Mouse (Mus musculus) cerebellum, adult 2 months (tissue): ENCODE results near the gene Cep85l.

Experiments
- CTCF ChIP-seq: fragments of 200-500 bp; IDR thresholded peaks from 2 replicates; pipeline ENCODE4 v1.5.1; 2011; ENCODE audit warnings: low read depth, mild to moderate bottlenecking, control low read depth, low read length, moderate library complexity, borderline replicate concordance; ENCODE audit not compliant: insufficient read depth
- POLR2A ChIP-seq: fragments of 200-500 bp; IDR thresholded peaks from 2 replicates; pipeline ENCODE4 v1.6.1; 2011; ENCODE audit warnings: low read length, control low read depth, borderline replicate concordance; ENCODE audit not compliant: insufficient read depth

DNA sequence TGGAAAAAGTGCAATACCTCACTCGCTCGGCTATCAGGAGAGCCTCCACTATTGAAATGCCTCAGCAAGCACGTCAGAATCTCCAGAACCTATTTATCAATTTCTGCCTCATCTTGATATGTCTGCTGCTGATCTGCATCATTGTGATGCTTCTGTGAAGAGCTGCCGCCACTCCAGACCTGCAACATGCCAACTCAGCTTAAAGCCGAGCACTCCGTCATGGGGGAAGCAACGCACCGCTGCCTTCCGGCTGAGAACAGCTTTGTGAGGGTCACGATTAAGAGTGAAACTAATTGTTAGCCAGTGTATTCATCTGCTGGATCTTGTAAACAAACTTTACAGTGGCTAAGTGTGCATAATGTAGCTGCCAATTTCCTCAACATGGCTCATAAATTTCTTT lies 35.9 kb downstream of the Cep85l start:
- TF ChIP-seq CTCF (no peak), POLR2A (no peak)
